Mouse (Mus musculus) spleen, adult 18-20 months (tissue): Measurements from ENCODE around the gene Adam22.
"Not testable (repeated sequence)": the region's sequence is repeated elsewhere in the genome, so short reads cannot be mapped to it uniquely, and the experiment has no call there.

Source experiments
- DNase-seq, 2 experiments: peaks; one replicate each; pipeline ENCODE4 v3.0.0; 2022; ENCODE audit warnings: mixed read lengths in 2 of 2

Adam22 gene

DNA sequence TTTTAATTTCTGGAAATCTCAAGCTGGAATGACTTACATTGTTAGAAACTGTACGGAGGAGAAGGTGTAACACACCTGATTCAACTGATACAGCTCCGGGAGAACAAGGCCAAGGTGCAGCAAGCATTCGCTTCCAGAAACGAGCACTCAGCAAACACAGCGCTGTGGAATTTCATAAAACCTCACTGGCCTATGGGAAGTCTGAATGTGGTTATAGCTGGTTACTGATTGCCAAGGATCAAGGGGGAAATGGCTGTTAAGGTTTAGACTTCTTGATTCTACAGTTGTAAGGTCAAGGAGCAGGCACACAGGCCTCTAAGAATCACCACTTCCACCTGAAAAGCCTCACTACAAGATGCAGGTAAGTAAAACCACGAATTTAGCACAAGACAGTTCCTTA, 322.1 kb downstream of the Adam22 start, which contains the start of gene Sri:
Sri (plus strand) TSS at position 224 of the 400 bp plus-strand sequence.
- no peak for DNase-seq

- DNase-seq = not testable (repeated sequence)
Observed at GRCm38 (mm10) chr5:8034596-8034995, 333.4 kb downstream of the Adam22 start.
